Mouse (Mus musculus) left cerebral cortex, postnatal 36 days (tissue): ENCODE results near the gene Lcp2. TPM values are rescaled to one million over a fixed set of nuclear protein-coding genes. Genes with fewer than 3 reads are reported as not detected.
"Not testable (repeated sequence)": the region's sequence is repeated elsewhere in the genome, so short reads cannot be mapped to it uniquely, and the experiment has no call there.

Source experiments
- DNase-seq, 2 experiments: peaks; one replicate each; pipeline ENCODE4 v3.0.0; 2021 to 2022; ENCODE audit warnings: low spot score in 2 of 2, mixed read lengths in 1 of 2
- intact Hi-C: fragments of 180-260 bp; cut with DNase I; formaldehyde crosslinking; loops from one replicate; pipeline ENCODE4 v1.15.1; 2025
- total RNA-seq, 2 experiments: library from RNA; stranded (reverse); gene quantifications; 2 replicates each; pipeline ENCODE4 v1.2.3; 2021

The Lcp2 gene
- total RNA-seq, 2 experiments from 2014 or later = 2.4 to 3.5 TPM

GRCm38 (mm10) chr11:34078581-34078980 lies 31.9 kb downstream of the Lcp2 start:
- no peak for DNase-seq
- intact Hi-C loops = no loop called here

DNA sequence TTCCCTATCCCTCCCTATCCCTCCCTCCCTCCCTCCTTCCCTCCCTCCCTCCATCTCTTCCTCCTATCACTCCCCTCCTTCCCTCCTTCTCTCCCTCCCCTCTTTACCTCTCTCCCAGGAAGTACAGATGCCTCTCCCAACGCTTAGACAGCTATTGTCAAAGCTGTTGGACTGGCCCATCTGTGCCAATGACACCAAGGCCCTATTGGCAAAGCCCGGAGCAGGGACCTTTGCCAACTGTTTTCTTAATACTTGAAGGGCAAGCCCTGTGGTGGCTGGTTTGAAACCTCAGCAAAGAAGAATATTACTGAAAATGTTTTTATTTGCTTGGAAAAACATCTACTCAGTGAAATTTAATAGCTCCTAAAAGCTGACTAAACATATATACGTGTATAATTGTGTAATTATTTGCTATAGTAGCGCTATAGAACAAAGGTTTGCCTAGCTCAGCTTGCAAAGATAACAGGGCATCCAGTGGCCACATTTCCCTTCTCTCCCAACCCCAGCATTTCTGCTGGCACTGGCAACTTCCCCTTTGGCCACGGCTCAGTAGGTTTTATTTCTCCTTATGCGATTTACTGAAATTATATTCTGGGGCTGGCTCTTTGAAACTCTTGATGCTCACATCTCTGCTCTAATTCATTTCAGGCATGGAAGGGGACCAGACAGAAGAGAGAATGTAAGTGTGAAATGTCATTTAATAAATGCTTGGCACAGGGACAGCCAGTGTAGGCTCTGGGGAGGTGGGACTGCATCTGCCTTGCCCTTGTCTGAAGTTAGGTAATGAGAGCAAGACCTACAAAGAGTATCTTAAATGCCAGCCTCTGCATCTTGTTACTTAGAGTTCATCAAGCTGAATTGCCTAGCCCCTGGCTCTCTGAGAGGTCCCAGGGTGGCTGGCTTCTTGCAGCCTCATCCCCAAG lies 33.1 kb downstream of the Lcp2 start:
- intact Hi-C loops = no loop called here
- DNase-seq = no peak

- intact Hi-C loops = no loop called here
- DNase-seq = no peak
Observed at GRCm38 (mm10) chr11:34083795-34084194, 37.1 kb downstream of the Lcp2 start.

GRCm38 (mm10) chr11:34084639-34085038 lies 37.9 kb downstream of the Lcp2 start:
- no peak for DNase-seq
- intact Hi-C loops = no loop called here

DNA sequence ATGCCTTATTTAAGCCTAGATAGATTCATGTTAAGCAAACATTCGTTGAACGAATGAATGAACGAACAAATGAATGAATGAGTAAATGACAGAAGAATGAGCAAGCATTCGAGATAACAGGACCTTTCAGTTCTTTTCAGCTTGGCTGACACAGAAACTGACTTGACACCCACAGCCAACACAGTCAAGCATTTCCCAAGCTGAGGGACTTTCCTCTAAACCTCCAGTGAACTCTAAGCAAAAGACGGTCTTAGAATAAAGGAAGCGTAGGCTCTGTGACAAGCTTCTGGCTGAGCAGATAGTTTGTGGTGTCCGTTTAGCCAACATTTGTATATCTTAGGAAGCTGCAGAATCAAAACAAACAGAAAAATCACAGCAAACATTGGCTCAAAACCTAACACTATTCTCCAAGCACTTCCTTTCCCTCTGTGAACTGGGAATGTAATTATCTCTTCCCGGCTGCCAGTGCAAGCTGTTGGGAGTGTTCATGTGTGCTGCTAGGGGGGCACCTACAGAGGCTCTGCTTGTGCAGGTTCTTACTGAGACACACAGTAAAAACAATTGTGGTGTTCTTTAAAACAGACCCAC lies 39.5 kb downstream of the Lcp2 start:
- intact Hi-C loops = no loop called here
- DNase-seq = no peak

- DNase-seq = no peak
- intact Hi-C loops = no loop called here
Observed at GRCm38 (mm10) chr11:34087064-34087463, 40.3 kb downstream of the Lcp2 start.

DNA sequence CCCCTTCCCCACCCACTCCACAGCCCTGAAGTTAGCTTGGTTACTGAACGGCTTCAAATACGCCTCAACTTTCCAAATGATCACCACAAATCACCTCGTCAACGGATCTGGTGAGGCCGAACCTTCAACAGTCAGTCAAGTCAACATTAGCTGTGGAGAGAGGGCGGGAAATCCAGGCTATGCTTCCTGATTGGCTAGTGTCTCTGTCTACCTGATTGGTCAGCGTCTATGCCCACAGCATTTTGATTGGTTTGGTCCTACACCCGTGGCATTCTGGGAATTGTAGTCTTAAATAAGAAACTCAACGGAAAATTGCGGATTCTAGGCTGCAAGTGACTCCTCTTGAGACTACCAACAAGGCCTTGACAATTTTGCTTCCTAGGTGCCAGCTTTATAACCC lies 51.7 kb downstream of the Lcp2 start, which contains the start of gene 4930469K13Rik:
Gene 4930469K13Rik (minus strand): TSS at position 133 of the 400 bp plus-strand sequence.
- intact Hi-C loops = no loop called here
- DNase-seq = no peak

DNA sequence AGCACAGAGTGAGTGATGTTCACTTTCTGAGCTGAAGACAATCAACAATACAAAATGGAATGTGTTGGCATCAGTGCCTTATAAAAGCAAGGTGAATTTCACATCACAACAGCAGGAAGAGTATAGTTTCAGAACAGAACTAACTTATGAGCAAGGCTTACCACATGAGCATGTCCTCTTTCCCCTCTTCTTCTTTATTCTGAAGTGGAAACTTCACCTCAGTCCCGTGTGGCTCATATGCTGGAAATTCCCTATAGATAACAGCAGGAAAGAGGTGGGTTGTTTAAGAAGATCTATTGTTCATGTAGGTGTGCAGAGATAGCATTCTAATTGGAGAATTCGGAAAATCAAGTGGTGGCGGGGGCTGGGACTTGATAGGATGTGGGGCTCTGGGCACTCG lies 55.1 kb downstream of the Lcp2 start:
- intact Hi-C loops = no loop called here
- DNase-seq = no peak

DNA sequence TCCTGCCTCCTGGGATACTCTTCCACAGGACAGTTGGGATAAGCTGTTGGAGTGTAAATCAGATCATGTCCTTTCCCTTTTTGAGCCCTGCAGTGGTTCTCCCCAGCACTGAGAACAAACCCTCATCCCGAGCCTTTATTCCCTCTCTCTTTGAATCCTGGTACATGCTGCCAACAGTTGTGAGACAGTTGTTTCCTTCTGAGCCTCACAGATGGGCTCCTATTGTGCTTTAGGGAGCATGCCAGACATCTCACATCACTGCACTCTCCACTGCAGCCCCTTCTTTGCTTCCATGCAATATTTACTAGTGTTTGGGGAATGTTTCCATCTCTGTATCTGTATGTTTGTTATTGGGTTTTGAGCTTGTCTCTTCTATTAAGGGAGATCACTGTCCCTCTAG lies 58.2 kb downstream of the Lcp2 start:
- no peak for DNase-seq
- intact Hi-C loops = no loop called here

- no peak for DNase-seq
- intact Hi-C loops = no loop called here
Observed at GRCm38 (mm10) chr11:34109260-34109659, 62.5 kb downstream of the Lcp2 start.

DNA sequence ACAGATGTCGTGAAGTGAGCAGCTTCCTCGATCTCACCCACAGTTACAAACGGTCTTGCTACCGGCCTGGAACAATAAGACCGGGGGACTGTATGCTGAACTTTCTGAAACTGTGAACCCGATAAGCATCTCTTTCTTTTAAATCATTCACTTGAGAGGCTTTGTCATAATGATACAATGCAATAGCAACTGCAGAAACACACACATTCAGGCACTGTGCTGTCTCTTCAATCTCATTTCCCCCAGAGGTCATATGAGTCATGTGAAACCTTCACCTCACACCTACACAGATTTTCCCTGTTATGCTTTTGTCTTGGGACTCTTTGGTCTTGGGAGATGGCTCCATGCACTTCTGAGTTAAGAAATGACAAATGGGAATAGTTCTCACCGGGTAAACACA lies 65.2 kb downstream of the Lcp2 start:
- intact Hi-C loops = no loop called here
- DNase-seq = no peak

DNA sequence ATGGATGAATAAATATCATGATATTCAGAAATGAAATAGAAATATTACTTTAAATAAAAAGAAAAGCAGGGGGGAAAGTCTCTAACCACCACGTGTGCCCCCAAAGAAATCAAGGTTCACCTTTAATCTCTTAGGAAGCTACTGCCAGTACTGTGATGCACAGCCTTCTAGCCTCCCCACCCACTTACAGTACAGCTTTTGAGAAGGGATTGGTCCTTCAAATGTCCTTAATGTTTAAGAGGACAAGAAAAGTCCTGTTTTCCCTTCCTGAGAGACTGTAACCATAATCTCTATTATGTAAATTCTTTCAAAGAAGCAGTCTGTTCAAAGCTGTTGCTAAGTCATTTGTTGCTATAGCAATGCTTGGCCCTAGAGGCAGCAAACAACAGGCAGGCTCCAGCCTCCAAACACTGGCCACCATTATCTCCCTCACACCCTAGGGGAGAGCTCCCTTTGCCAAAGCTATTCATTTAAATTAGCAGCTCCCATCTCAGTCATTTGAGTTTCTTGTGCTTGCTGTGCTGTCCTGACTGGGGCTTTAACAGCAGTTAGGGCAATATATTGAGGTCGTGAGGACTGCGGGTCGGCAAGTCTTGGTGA lies 66.2 kb downstream of the Lcp2 start:
- intact Hi-C loops = no loop called here
- peak in 1 of 2 experiments; percentile 9 for DNase-seq

DNA sequence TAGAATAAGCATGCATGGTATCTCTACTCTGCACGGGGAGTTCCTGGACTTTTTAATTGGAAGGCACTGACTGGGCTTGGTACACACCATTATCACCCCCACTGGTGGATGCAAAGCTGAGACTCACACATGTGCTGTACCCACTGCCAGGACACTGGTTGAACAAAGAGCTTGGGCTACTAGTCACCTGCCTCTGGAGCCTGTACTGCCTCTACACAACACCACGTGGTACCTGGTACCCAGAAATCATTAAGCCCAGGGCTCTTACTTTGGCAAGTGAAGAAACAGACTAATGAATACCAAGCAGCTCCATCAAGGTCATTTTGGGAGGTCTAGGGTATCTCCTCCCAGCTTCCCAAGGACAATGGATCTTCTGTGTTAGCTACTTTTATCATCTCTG lies 67.0 kb downstream of the Lcp2 start:
- intact Hi-C loops = no loop called here
- no peak for DNase-seq

- DNase-seq = no peak
- intact Hi-C loops = no loop called here
Observed at GRCm38 (mm10) chr11:34116572-34117135, 69.9 kb downstream of the Lcp2 start.

GRCm38 (mm10) chr11:34117581-34117980 lies 70.9 kb downstream of the Lcp2 start:
- intact Hi-C loops = no loop called here
- no peak for DNase-seq

DNA sequence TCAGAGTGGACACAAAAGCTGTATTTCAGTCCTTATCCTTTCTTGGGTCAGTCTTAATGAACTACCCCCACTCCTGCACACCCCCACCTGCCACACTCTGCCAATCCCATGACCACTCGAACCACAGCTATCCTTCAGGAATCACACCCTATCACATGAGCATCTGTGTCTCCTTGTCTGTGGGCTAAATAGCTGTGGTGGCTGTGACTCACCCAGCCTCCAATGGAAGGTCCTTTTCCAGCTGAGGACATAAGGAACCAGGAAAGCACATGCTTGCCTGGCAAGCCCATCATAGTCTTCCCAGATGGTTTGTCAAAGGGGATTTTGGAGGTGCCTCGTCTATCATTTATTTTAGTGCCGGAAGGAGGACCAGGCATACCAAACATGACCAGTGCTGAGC lies 71.6 kb downstream of the Lcp2 start:
- DNase-seq = no peak
- intact Hi-C loops = no loop called here

- intact Hi-C loops = loop anchor here (2.0 kb wide), 1 partner anchor 90 kb away; no protein-coding TSS in a partner anchor
- peak in 1 of 2 experiments; percentile 13 for DNase-seq
Observed at GRCm38 (mm10) chr11:34123147-34123546, 76.4 kb downstream of the Lcp2 start.

DNA sequence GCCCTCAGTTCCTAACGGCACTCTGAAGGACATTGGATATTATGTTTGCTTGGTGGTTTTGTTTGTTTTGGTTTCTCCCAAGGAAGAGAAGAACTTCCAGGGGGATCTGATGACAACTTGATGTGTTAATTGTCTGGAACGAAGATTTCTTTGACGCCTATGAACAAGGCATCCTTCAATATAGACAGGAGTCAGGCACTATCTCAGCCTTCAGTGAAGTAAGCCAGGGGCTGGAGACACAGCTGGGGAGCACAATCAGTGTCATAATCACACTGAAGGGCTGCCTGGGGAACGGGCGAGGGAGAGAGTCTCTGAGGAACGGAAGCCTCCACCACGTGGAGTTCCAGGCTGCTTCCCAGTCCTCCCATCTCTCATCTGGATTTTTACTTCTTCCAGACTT lies 78.1 kb downstream of the Lcp2 start:
- no peak for DNase-seq
- intact Hi-C loops = no loop called here

DNA sequence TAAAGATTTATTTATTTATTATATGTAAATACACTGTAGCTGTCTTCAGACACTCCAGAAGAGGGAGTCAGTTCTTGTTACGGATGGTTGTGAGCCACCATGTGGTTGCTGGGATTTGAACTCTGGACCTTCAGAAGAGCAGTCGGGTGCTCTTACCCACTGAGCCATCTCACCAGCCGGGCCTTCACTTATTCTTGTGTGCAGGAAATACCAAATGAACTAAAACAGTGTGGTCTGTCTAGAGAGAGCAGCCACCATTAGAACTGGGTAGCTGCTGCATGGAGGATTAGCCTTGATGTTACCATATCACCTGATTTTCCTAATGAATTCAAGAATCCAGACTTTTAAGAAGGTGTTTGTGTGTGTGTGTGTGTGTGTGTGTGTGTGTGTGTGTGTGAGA lies 79.0 kb downstream of the Lcp2 start:
- intact Hi-C loops, DNase-seq: not testable (repeated sequence)

- no peak for DNase-seq
- intact Hi-C loops = no loop called here
Observed at GRCm38 (mm10) chr11:34128412-34128811, 81.7 kb downstream of the Lcp2 start.
